Mouse (Mus musculus): ENCODE results near the gene Abcb4.
"Not testable (repeated sequence)": the region's sequence is repeated elsewhere in the genome, so short reads cannot be mapped to it uniquely, and the experiment has no call there.

The Abcb4 gene

DNA sequence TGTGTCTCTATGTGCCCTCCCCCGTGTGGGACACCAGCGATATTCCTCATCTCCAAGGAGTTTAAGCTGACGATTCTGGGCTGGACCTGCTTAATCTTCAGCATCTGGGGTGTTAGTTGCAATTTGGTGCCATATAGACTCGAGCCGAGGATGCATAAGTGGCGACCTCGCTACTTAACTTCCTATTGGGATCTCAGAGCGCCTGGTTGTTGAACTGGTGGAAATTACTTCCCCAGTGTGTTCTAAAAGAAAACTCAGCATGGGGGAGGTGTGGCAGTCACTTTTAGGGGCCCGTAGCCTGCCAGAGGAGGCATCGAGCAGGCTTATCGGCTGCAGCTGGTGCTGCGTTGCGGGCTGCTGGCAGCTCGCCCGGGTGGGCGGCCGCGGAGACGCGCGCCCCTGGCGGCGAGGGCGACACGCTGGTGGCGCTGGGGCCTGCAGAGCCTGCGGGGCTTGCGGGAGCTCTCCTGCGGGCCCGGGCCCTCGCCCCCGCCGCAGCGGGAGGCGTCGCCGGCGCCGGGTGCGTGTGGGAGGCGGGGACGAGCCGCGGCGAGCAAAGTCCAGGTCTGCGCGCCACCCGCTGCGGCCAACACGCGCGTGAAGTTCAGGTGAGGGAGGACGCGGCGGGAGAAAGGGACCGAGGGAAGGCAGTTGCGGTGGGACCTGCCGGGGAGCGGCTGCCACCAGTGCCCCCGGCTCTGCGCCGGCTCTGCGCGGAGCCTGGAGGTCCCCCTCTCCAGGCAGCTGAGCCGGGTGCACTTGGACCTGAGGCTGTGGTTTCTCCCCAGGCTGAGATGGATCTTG is at the start of gene Abcb4:
TSS of gene Abcb4 (plus strand) at position 418 of the 804 bp plus-strand sequence.
- peak; percentile 11 for DNase-seq

DNA sequence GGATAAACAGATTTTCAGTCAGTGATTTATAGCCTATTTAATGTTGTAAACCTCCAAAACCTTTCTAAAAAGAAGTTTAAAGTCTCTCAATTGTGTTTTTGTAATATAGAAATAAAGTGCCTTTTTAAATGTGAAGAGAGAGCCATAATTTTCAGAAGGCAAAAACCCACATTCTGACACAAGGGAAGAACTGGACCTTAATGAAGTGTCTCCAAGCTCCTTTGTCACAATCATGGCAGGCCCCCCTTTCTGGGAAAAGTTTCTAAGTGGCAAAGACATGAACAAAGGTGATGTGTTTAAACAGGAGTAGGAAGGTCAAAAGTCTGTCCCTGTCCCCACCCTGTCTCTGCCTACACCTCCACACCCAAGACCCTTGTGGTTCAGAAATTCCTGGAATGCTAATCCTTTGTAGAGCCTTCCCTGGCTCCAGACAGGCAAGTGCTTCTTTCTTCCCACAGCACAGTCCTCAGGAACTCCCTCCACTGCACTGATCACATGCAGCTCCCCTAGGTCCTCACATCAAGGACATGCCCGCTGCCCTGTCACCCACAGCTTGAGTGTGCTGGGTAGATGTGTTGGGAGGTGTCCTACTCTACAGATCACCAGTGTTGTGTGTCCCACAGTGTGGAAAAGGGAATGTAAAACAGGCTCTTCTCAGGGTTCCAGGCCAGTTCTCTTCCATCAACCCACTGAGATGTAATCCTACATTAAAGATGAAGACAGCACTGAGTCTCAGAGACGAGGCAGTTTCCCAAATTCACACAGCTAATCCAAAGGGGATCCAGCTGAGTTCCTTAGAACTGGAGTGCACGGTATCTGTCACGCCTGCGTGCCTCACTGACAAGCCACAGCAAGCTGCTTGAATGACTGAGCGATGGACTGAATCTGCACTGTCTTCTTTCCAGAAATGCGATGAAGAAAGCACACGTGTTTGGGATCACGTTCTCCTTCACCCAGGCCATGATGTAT is 44.6 kb upstream of the Abcb4 start:
- not testable (repeated sequence) for DNase-seq

- no peak for DNase-seq
These were observed 42.7 kb upstream of the Abcb4 start for GRCm38 (mm10) chr5:8850851-8851250.

DNA sequence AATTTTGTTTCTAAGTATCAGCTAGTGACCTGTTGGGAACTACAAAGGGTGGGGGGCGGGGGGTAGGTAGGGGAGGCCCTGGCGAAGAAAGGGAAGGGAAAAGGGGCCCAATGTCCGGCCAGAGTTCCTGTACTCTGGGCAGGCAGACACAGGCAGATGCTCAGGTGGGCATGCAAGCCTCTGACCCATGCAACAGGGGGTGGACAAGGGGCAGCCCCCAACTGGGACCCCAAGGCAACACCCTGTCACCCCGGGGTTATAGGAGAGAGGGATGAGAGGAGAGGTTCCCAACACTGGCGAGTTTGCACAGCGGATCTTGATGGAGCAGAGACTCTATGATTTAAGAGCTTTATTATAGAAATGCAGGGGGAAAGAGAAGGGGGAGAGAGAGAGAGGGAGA is 36.3 kb upstream of the Abcb4 start:
- no peak for DNase-seq

DNA sequence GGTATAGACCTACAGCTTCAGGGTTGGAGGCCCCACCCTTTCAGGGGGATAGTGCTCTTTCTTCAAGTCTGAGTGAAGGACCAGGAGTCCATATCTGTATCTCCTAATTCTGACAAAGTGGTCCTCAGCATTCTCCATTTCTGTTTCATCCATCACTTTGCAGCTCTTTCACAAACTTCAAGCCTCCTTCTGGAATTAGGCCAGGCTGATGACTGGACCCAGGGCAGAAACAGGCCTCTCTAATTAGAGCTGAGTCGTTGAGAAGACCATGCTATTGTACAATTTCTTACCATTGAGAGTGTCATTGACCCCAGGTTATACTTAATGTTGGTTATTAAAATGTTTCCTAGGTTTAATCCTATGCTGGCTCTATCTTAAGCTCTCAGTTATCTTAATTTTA is 31.7 kb upstream of the Abcb4 start:
- no peak for DNase-seq

- DNase-seq, result no peak
These were observed 29.8 kb upstream of the Abcb4 start for GRCm38 (mm10) chr5:8863580-8864337.

- not testable (repeated sequence) for DNase-seq
These were observed 27.9 kb upstream of the Abcb4 start for GRCm38 (mm10) chr5:8865630-8866029.

- DNase-seq, result no peak
These were observed 27.2 kb upstream of the Abcb4 start for GRCm38 (mm10) chr5:8866366-8866765.

DNA sequence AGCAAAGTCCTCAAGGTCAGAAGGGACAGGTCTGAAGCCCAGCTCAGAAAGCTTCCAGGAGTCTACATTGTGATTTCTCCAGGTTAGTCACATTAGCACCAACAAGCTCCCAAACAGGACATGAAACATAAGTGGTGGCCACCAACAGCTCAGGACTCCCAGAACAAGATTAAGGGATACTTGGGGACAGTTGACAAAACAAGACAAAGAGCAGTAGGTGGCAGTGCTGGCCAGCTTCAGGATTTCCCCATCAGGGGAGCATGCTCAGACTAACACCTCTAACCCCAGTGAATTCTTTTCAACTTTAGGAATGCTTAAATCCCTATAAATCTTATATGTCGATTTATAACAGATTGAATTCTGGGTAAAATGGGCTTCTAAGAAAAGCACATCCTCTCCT is 25.5 kb upstream of the Abcb4 start:
- peak; percentile 3 for DNase-seq

- no peak for DNase-seq
These were observed 20.3 kb upstream of the Abcb4 start for GRCm38 (mm10) chr5:8872979-8873915.

DNA sequence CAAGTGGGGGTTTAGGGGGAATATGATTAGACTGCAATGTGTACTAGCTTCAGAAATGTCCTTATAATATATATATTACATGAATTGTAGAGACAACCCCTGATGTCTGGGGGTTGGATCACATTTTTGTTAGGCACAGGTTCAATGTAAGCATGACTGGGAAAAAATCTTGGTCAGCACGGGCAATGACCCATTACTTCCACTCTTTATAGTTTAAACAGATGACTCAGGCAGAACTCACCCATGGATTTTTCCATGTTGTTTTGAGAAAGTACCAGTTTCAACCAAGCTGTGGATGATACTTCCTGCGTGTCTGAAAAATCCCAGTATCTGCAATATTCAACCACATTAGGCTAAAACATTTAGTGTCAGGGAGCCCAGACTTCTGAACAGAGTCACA is 16.4 kb upstream of the Abcb4 start:
- DNase-seq, result no peak

- DNase-seq, result no peak
These were observed 15.7 kb upstream of the Abcb4 start for GRCm38 (mm10) chr5:8877800-8878199.

DNA sequence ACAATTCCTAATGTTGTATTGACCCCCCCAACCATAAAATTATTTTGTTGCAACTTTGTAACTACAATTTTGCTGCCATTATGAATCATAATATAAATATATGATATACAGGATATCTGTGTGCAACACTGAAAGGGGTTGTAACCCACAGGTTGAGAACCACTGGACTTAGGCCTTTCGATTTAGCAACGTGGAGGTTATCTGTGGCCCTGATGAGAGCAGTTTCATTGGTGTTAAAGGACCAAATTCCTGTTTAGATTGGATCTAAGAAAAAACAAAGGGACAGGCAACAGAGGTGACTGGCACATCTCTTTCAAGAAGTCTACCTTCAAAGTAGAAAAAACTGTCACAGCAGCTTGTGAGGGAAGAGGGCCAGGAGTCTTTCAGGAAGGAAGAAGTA is 7.7 kb upstream of the Abcb4 start:
- DNase-seq, result no peak

GRCm38 (mm10) chr5:8894104-8894425 is 548 bp downstream of the Abcb4 start:
- no peak for DNase-seq

DNA sequence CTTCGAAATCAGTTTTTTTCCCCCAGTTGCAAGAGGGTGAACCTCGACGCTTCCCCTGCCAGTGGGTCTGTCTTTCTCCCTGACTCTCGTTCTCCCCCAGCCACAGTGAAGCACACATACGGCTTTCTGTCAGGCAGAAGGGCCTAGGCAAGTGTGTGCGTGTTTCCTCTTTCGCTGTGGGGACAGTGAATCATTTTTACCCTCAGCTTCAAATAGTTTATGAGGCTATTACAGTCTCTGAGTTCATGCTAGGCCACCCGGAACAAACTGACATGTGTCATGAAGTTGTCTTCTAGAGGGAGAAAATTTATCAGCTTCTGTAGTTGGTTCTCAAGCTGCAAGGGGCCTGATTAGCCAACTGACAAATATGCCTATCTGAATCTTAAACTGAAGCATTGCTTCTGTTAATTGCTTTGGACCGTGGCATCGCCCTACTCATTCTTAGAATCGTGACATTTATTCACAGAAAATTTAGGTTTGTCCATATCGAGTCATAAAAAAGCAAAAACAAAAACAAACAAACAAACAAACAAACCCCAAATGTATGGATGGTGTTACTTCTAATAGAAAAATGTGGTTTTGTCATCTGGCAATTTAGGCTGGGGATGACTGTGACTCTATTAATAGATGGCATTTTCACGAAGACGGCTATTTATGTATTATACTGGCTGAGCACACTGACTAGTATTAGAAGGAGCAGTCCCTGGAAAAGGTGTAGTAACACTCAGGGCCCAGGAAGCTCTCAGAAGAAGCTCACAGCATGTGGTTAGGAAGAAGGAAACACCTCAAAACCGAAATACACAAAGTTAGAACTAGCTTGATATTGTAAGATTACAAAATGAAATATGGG is 1.3 kb downstream of the Abcb4 start:
- DNase-seq, result no peak

- DNase-seq, result no peak
These were observed 2.7 kb downstream of the Abcb4 start for GRCm38 (mm10) chr5:8896198-8896597.

DNA sequence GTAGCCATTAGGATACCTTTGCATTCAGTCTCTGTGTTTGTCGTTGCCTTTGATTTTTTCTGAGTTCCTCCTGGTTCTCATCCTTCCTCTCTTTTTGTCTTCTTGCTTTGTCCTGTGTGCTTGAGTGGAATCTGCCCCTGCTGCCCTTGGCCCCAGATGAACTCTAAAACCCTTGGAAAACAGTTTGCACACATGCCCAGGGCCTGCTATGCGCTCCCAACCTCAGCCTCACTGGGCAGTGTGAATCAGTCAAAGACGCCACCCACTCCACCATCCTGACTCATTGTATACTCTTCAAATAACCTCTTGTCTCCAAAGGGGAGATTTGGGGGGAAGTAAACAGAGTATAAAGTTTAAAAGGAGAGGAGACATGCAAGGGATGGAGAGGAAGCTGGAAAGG is 4.7 kb downstream of the Abcb4 start:
- no peak for DNase-seq

- DNase-seq, result no peak
These were observed 7.5 kb downstream of the Abcb4 start for GRCm38 (mm10) chr5:8901001-8901400.

DNA sequence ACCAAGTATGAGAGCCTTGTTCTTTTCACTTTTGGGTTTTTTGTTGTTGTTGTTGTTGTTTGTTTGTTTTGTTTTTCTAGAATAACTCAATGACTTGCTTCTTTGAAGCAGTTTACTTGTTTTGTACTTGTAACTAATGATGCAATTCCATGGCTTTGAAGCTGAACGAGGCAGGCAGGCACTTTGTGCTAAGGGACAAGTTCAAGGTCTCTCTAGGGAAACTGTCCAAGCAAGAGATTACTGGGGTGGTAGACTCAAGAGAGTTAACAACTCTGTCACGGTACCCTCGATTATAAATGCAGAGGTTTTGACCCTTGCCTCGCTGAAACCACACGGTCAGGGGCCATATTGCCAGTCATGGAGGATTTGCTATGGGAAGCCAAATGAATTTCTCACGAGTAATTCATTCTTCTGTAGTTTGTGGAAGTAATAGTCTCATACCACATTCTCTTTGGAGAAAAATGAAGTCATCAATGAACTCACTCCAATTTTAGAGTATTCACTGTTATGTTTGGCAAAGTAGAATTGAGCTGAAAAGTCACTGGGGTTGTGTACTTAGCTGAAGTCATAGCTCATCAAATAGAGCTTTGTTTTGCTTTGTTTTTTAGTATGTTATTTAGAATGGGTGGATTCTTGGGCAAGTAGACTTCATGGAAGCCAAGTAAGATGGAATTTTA is 8.8 kb downstream of the Abcb4 start:
- no peak for DNase-seq

- DNase-seq, result no peak
These were observed 11.0 kb downstream of the Abcb4 start for GRCm38 (mm10) chr5:8904539-8904938.

Measured in lung, postnatal 36 days (tissue).